Mouse (Mus musculus) bone marrow, adult 2 months (tissue): ENCODE results near the gene Spata21.

ENCODE experiments used
- CTCF ChIP-seq: fragments of 200-500 bp; IDR thresholded peaks from 2 replicates; pipeline ENCODE4 v1.5.1; 2011; ENCODE audit warnings: low read length, control low read depth; ENCODE audit not compliant: control insufficient read depth, insufficient read depth
- POLR2A ChIP-seq: fragments of 200-500 bp; IDR thresholded peaks from 2 replicates; pipeline ENCODE4 v1.6.1; 2011; ENCODE audit warnings: low read depth, mild to moderate bottlenecking, control low read depth, low read length, borderline replicate concordance; ENCODE audit not compliant: control insufficient read depth

GRCm38 (mm10) chr4:141157485-141157884 is 69.4 kb downstream of the Spata21 start:
- TF ChIP-seq CTCF (no peak), POLR2A (no peak)
